Mouse (Mus musculus) thymus, postnatal 14 days (tissue): ENCODE measurements at regions not wholly inside any gene's neighbourhood (a gene's known extent, or its start where the extent isn't known, plus 50 kb on each side); places are given as distances from the start of the nearest gene placed in this dataset.
A peak's percentile ranks its signal among the peaks of the same experiment; 100 is the strongest.

ENCODE experiments used
- DNase-seq: peaks from one replicate; pipeline ENCODE4 v3.0.0; 2021

GRCm38 (mm10) chr11:79762027-79762426, 171.0 kb downstream of the Rab11fip4 start:
- no peak for DNase-seq

GRCm38 (mm10) chr11:79760533-79760932, 169.5 kb downstream of the Rab11fip4 start:
- no peak for DNase-seq

GRCm38 (mm10) chr11:79758281-79758680, 167.3 kb downstream of the Rab11fip4 start:
- DNase-seq = no peak

GRCm38 (mm10) chr11:79757513-79758071, 166.6 kb downstream of the Rab11fip4 start:
- DNase-seq = no peak

- no peak for DNase-seq
These were observed 165.4 kb downstream of the Rab11fip4 start for GRCm38 (mm10) chr11:79756305-79756846.

- no peak for DNase-seq
These were observed 162.5 kb downstream of the Rab11fip4 start for GRCm38 (mm10) chr11:79753491-79753890.

- no peak for DNase-seq
These were observed 161.9 kb downstream of the Rab11fip4 start for GRCm38 (mm10) chr11:79752717-79753480.

GRCm38 (mm10) chr11:79751751-79752716, 161.0 kb downstream of the Rab11fip4 start:
- DNase-seq = no peak

- DNase-seq = no peak
These were observed 159.9 kb downstream of the Rab11fip4 start for GRCm38 (mm10) chr11:79750943-79751342.

GRCm38 (mm10) chr11:79749755-79750434, 158.9 kb downstream of the Rab11fip4 start:
- peak; percentile 7 for DNase-seq

- DNase-seq = no peak
These were observed 158.1 kb downstream of the Rab11fip4 start for GRCm38 (mm10) chr11:79749141-79749540.

GRCm38 (mm10) chr11:79748606-79749125, 157.7 kb downstream of the Rab11fip4 start:
- no peak for DNase-seq

- no peak for DNase-seq
These were observed 156.8 kb downstream of the Rab11fip4 start for GRCm38 (mm10) chr11:79747801-79748200.
